Mouse (Mus musculus): ENCODE data around the gene Bag6. TPM values are rescaled to one million over a fixed set of nuclear protein-coding genes. Genes with fewer than 3 reads are reported as not detected.

Bag6 gene
- 56.6 and 67.4 TPM in 2 replicates for polyA plus RNA-seq (2016; fragmentation: Nextera tagmentation; extraction: Ambion mirVana)

- peak within 1 kb of the TSS; percentile 86 for H3K4me3 ChIP-seq
- H3K4me1 ChIP-seq: peaks cover 23% of the 10 kb centered on the region
- H3K27me3 ChIP-seq (ENCODE audit: low read depth, poor library complexity, severe bottlenecking): no peaks in the 10 kb centered on the region
- under 1% methylated on average over 66 of the region's 66 CpGs for WGBS
- H3K9me3 ChIP-seq (replicated peaks): no peaks in the 10 kb centered on the region
- peak within 1 kb of the TSS; percentile 99 for H3K27ac ChIP-seq (replicated peaks)
- H3K36me3 ChIP-seq: peaks cover 34% of the 10 kb centered on the region
- DNase-seq (ENCODE audit: low spot score): peak; percentile 93
Observed at GRCm38 (mm10) chr17:35134801-35135590, at the start of gene Bag6. Gene Bag6 (plus strand): TSS chr17:35135178.

- no peak for DNase-seq (ENCODE audit: low spot score)
- Histone ChIP-seq H3K4me1 (peaks cover 10% of the 10 kb centered on the region), H3K36me3 (peaks cover under 1% of the 10 kb centered on the region; the same call in 1 of the 2 replicates), H3K27ac (replicated peaks) (no peak within 1 kb of the TSS), H3K4me3 (no peak within 1 kb of the TSS), H3K27me3 (ENCODE audit: low read depth, poor library complexity, severe bottlenecking) (no peaks in the 10 kb centered on the region), H3K9me3 (replicated peaks) (no peaks in the 10 kb centered on the region)
- 86% methylated on average over 7 of the region's 7 CpGs for WGBS
Observed at GRCm38 (mm10) chr17:35085208-35085865, 49.6 kb upstream of the Bag6 start, which contains the start of gene Ly6g6f. Gene Ly6g6f (minus strand): TSS chr17:35085610.

GRCm38 (mm10) chr17:35088151-35088550, 46.8 kb upstream of the Bag6 start:
- Histone ChIP-seq H3K27me3 (ENCODE audit: low read depth, poor library complexity, severe bottlenecking) (no peaks in the 10 kb centered on the region), H3K9me3 (replicated peaks) (no peaks in the 10 kb centered on the region), H3K27ac (replicated peaks) (no peak overlapping the region), H3K4me3 (no peak overlapping the region), H3K4me1 (peaks cover 14% of the 10 kb centered on the region), H3K36me3 (peaks cover 28% of the 10 kb centered on the region)
- 57% methylated on average over 2 of the region's 2 CpGs for WGBS
- no peak for DNase-seq (ENCODE audit: low spot score)

GRCm38 (mm10) chr17:35088825-35089644, 45.9 kb upstream of the Bag6 start, which contains the start of gene Abhd16a:
Gene Abhd16a (plus strand): TSS chr17:35089263.
- H3K36me3 ChIP-seq: peaks cover 37% of the 10 kb centered on the region
- peak; percentile 95 for DNase-seq (ENCODE audit: low spot score)
- WGBS: 3% methylated on average over 67 of the region's 67 CpGs
- H3K4me3 ChIP-seq: peak within 1 kb of the TSS; percentile 82
- peaks cover 14% of the 10 kb centered on the region for H3K4me1 ChIP-seq
- no peaks in the 10 kb centered on the region for H3K9me3 ChIP-seq (replicated peaks)
- peak within 1 kb of the TSS; percentile 99 for H3K27ac ChIP-seq (replicated peaks)
- H3K27me3 ChIP-seq (ENCODE audit: low read depth, poor library complexity, severe bottlenecking): no peaks in the 10 kb centered on the region

- Histone ChIP-seq H3K36me3 (peaks cover 50% of the 10 kb centered on the region), H3K27ac (replicated peaks) (peak overlapping the region; percentile 99; the same call in 1 of the 2 replicates), H3K4me1 (peaks cover 14% of the 10 kb centered on the region), H3K27me3 (ENCODE audit: low read depth, poor library complexity, severe bottlenecking) (no peaks in the 10 kb centered on the region), H3K4me3 (peak overlapping the region; percentile 82), H3K9me3 (replicated peaks) (no peaks in the 10 kb centered on the region)
- WGBS: 81% methylated on average over 8 of the region's 8 CpGs
- DNase-seq (ENCODE audit: low spot score): no peak
Observed at GRCm38 (mm10) chr17:35090166-35090932, 44.6 kb upstream of the Bag6 start.

GRCm38 (mm10) chr17:35092403-35093198, 42.4 kb upstream of the Bag6 start:
- no peak overlapping the region for H3K4me3 ChIP-seq
- H3K9me3 ChIP-seq (replicated peaks): no peaks in the 10 kb centered on the region
- peaks cover 14% of the 10 kb centered on the region for H3K4me1 ChIP-seq
- peaks cover 73% of the 10 kb centered on the region for H3K36me3 ChIP-seq
- no peaks in the 10 kb centered on the region for H3K27me3 ChIP-seq (ENCODE audit: low read depth, poor library complexity, severe bottlenecking)
- WGBS: 91% methylated on average over 14 of the region's 14 CpGs
- H3K27ac ChIP-seq (replicated peaks): no peak overlapping the region
- no peak for DNase-seq (ENCODE audit: low spot score)

GRCm38 (mm10) chr17:35094475-35095365, 40.3 kb upstream of the Bag6 start:
- DNase-seq (ENCODE audit: low spot score): no peak
- H3K36me3 ChIP-seq: peaks cover 93% of the 10 kb centered on the region
- no peaks in the 10 kb centered on the region for H3K9me3 ChIP-seq (replicated peaks)
- H3K27me3 ChIP-seq (ENCODE audit: low read depth, poor library complexity, severe bottlenecking): no peaks in the 10 kb centered on the region
- WGBS: 91% methylated on average over 15 of the region's 15 CpGs
- no peak overlapping the region for H3K4me3 ChIP-seq
- H3K27ac ChIP-seq (replicated peaks): no peak overlapping the region
- peaks cover 12% of the 10 kb centered on the region for H3K4me1 ChIP-seq

- WGBS: 82% methylated on average over 12 of the region's 12 CpGs
- H3K27ac ChIP-seq (replicated peaks): no peak overlapping the region
- H3K36me3 ChIP-seq: peaks cover 99% of the 10 kb centered on the region
- no peaks in the 10 kb centered on the region for H3K27me3 ChIP-seq (ENCODE audit: low read depth, poor library complexity, severe bottlenecking)
- DNase-seq (ENCODE audit: low spot score): no peak
- H3K4me3 ChIP-seq: no peak overlapping the region
- no peaks in the 10 kb centered on the region for H3K4me1 ChIP-seq
- H3K9me3 ChIP-seq (replicated peaks): no peaks in the 10 kb centered on the region
Observed at GRCm38 (mm10) chr17:35096597-35096996, 38.4 kb upstream of the Bag6 start.

- Histone ChIP-seq H3K36me3 (peaks cover 99% of the 10 kb centered on the region), H3K27ac (replicated peaks) (no peak overlapping the region), H3K4me3 (no peak overlapping the region), H3K27me3 (ENCODE audit: low read depth, poor library complexity, severe bottlenecking) (no peaks in the 10 kb centered on the region), H3K9me3 (replicated peaks) (no peaks in the 10 kb centered on the region), H3K4me1 (no peaks in the 10 kb centered on the region)
- 74% methylated on average over 12 of the region's 12 CpGs for WGBS
- no peak for DNase-seq (ENCODE audit: low spot score)
Observed at GRCm38 (mm10) chr17:35097164-35097655, 37.8 kb upstream of the Bag6 start.

GRCm38 (mm10) chr17:35100196-35100765, 34.7 kb upstream of the Bag6 start:
- no peak for DNase-seq (ENCODE audit: low spot score)
- WGBS: 77% methylated on average over 10 of the region's 10 CpGs

More at GRCm38 (mm10) chr17:35100196-35100765, 34.7 kb upstream of the Bag6 start:
- no peak overlapping the region for H3K27ac ChIP-seq (replicated peaks)
- H3K9me3 ChIP-seq (replicated peaks): no peaks in the 10 kb centered on the region
- H3K27me3 ChIP-seq (ENCODE audit: low read depth, poor library complexity, severe bottlenecking): no peaks in the 10 kb centered on the region
- H3K4me1 ChIP-seq: no peaks in the 10 kb centered on the region
- peaks cover 88% of the 10 kb centered on the region for H3K36me3 ChIP-seq
- no peak overlapping the region for H3K4me3 ChIP-seq
